Mouse (Mus musculus): ENCODE data around the gene Rbmxl1. TPM values are rescaled to one million over a fixed set of nuclear protein-coding genes. Genes with fewer than 3 reads are reported as not detected.

The Rbmxl1 gene
- polyA plus RNA-seq, 1 experiment: 82.0 TPM

GRCm38 (mm10) chr8:78493031-78493430, 15.7 kb downstream of the Rbmxl1 start:
- Histone ChIP-seq H3K4me3 (replicated peaks) (no peak overlapping the region), H3K27me3 (replicated peaks) (no peaks in the 10 kb centered on the region), H3K9me3 (peaks cover 5% of the 10 kb centered on the region), H3K36me3 (replicated peaks; ENCODE audit: low read length) (no peaks in the 10 kb centered on the region), H3K4me1 (no peaks in the 10 kb centered on the region)
- no peak for TF ChIP-seq GATA1 (IDR thresholded peaks at IDR 0.05; ENCODE audit: borderline replicate concordance, low read length)
- no peak for TF ChIP-seq FLI1 (IDR thresholded peaks at IDR 0.05; ENCODE audit: low read length)

GRCm38 (mm10) chr8:78489733-78490132, 19.0 kb downstream of the Rbmxl1 start:
- no peak overlapping the region for H3K4me3 ChIP-seq (replicated peaks)
- TF ChIP-seq FLI1 (IDR thresholded peaks at IDR 0.05; ENCODE audit: low read length): no peak
- no peak for TF ChIP-seq GATA1 (IDR thresholded peaks at IDR 0.05; ENCODE audit: borderline replicate concordance, low read length)
- no peaks in the 10 kb centered on the region for H3K27me3 ChIP-seq (replicated peaks)
- no peaks in the 10 kb centered on the region for H3K9me3 ChIP-seq
- no peaks in the 10 kb centered on the region for H3K36me3 ChIP-seq (replicated peaks; ENCODE audit: low read length)
- H3K4me1 ChIP-seq: no peaks in the 10 kb centered on the region

- no peak for TF ChIP-seq FLI1 (IDR thresholded peaks at IDR 0.05; ENCODE audit: low read length)
- no peak for TF ChIP-seq GATA1 (IDR thresholded peaks at IDR 0.05; ENCODE audit: borderline replicate concordance, low read length)
- Histone ChIP-seq H3K27me3 (replicated peaks) (no peaks in the 10 kb centered on the region), H3K4me1 (no peaks in the 10 kb centered on the region), H3K9me3 (0 out of 2 replicates have a peak, but pooled peaks cover under 1% of the 10 kb centered on the region), H3K36me3 (replicated peaks; ENCODE audit: low read length) (no peaks in the 10 kb centered on the region), H3K4me3 (replicated peaks) (no peak overlapping the region)
These were observed 31.5 kb downstream of the Rbmxl1 start for GRCm38 (mm10) chr8:78477051-78477829.

GRCm38 (mm10) chr8:78467889-78468288, 40.8 kb downstream of the Rbmxl1 start:
- peaks cover 10% of the 10 kb centered on the region; the same call in 1 of the 2 replicates for H3K9me3 ChIP-seq
- no peaks in the 10 kb centered on the region for H3K4me1 ChIP-seq
- H3K4me3 ChIP-seq (replicated peaks): no peak overlapping the region
- no peaks in the 10 kb centered on the region for H3K27me3 ChIP-seq (replicated peaks)
- no peak for TF ChIP-seq GATA1 (IDR thresholded peaks at IDR 0.05; ENCODE audit: borderline replicate concordance, low read length)
- TF ChIP-seq FLI1 (IDR thresholded peaks at IDR 0.05; ENCODE audit: low read length): no peak
- H3K36me3 ChIP-seq (replicated peaks; ENCODE audit: low read length): no peaks in the 10 kb centered on the region

- Histone ChIP-seq H3K9me3 (peaks cover 10% of the 10 kb centered on the region; the same call in 1 of the 2 replicates), H3K4me1 (no peaks in the 10 kb centered on the region), H3K27me3 (replicated peaks) (no peaks in the 10 kb centered on the region), H3K36me3 (replicated peaks; ENCODE audit: low read length) (no peaks in the 10 kb centered on the region), H3K4me3 (replicated peaks) (no peak overlapping the region)
- TF ChIP-seq GATA1 (IDR thresholded peaks at IDR 0.05; ENCODE audit: borderline replicate concordance, low read length) (no peak), FLI1 (IDR thresholded peaks at IDR 0.05; ENCODE audit: low read length) (no peak)
These were observed 44.8 kb downstream of the Rbmxl1 start for GRCm38 (mm10) chr8:78463941-78464340.

- Histone ChIP-seq H3K4me1 (no peaks in the 10 kb centered on the region), H3K27me3 (replicated peaks) (no peaks in the 10 kb centered on the region), H3K36me3 (replicated peaks; ENCODE audit: low read length) (no peaks in the 10 kb centered on the region), H3K4me3 (replicated peaks) (no peak overlapping the region), H3K9me3 (no peaks in the 10 kb centered on the region)
- TF ChIP-seq FLI1 (IDR thresholded peaks at IDR 0.05; ENCODE audit: low read length) (no peak), GATA1 (IDR thresholded peaks at IDR 0.05; ENCODE audit: borderline replicate concordance, low read length) (no peak)
These were observed 52.3 kb downstream of the Rbmxl1 start for GRCm38 (mm10) chr8:78456441-78456840.

Other genes with a start within 250 kb of the Rbmxl1 start
- not detected in 2 replicates for gene Pou4f2, start 72.3 kb downstream of the Rbmxl1 start, polyA plus RNA-seq (2012; ENCODE audit: insufficient read depth, low replicate concordance)
- 1.3 and 3.7 TPM in 2 replicates for gene Slc10a7, start 448 bp upstream of the Rbmxl1 start, polyA plus RNA-seq (2012; ENCODE audit: insufficient read depth, low replicate concordance)

Data from megakaryocyte, embryonic 14.5 days (primary cell).